Mouse (Mus musculus): ENCODE results near the gene Id2.

DNA sequence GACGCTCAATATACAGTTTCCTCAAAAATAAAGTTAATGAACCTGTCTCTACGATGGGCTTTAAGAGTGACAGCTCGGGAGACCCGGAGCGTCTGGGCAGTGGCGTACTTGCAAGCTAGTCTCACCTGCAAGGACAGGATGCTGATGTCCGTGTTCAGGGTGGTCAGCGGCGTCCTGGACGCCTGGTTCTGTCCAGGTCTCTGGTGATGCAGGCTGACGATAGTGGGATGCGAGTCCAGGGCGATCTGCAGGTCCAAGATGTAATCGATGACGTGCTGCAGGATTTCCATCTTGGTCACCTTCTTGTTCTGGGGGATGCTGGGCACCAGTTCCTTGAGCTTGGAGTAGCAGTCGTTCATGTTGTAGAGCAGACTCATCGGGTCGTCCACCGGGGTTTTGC, 1.4 kb downstream of the Id2 start:
- no peak for TF ChIP-seq CTCF (IDR thresholded peaks at IDR 0.05; ENCODE audit: borderline replicate concordance, extremely low read depth, insufficient read depth, insufficient read length)
- TF ChIP-seq POLR2A (IDR thresholded peaks at IDR 0.05; ENCODE audit: borderline replicate concordance, extremely low read depth, insufficient read depth, insufficient read length, poor library complexity, severe bottlenecking), result no peak
